Mouse (Mus musculus): ENCODE results near the gene Tigit. TPM values are rescaled to one million over a fixed set of nuclear protein-coding genes. Genes with fewer than 3 reads are reported as not detected.
A peak's percentile ranks its signal among the peaks of the same experiment; 100 is the strongest.

Gene Tigit
- polyA plus RNA-seq, 1 experiment from 2014 or later, result not detected

- Histone ChIP-seq H3K4me3 (no peak overlapping the region), H3K36me3 (peaks cover 9% of the 10 kb centered on the region; the same call in 1 of the 2 replicates)
- WGBS, result 76% methylated on average over 2 of the region's 2 CpGs
These were observed 32.2 kb downstream of the Tigit start for GRCm38 (mm10) chr16:43631758-43632157.

DNA sequence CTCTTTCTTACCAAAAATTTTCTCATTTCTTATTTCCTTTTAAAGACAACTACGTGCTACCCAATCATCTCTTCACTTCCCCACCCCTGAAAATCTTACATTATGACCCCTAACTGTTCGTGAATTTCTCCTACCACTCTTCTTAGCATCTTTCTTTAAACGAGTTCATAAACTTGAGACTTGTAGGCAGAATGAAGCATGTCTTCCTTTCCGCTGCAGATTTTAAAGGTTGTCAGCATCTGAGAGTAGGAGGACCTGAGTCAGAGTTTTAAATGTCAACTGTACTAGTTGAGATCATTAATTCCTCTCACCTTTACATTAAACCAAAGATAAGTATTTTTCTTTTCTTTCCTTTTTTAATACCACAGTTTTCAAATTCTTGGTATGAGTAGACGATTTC, 35.3 kb downstream of the Tigit start:
- H3K9me3 ChIP-seq, result no peaks in the 10 kb centered on the region
- no peak overlapping the region for H3K4me2 ChIP-seq
- H3K4me1 ChIP-seq (replicated peaks), result no peaks in the 10 kb centered on the region
- H3K4me3 ChIP-seq, result no peak overlapping the region
- peaks cover 9% of the 10 kb centered on the region; the same call in 1 of the 2 replicates for H3K36me3 ChIP-seq
- H3K27me3 ChIP-seq, result no peaks in the 10 kb centered on the region
- 93% methylated on average over 5 of the region's 5 CpGs for WGBS
- H3K9ac ChIP-seq, result no peak overlapping the region
- ATAC-seq (ENCODE audit: low FRiP score, low read depth), result no peak
- no peak overlapping the region for H3K27ac ChIP-seq (replicated peaks)

More at GRCm38 (mm10) chr16:43631758-43632157, 32.2 kb downstream of the Tigit start:
- Histone ChIP-seq H3K4me1 (replicated peaks) (no peaks in the 10 kb centered on the region), H3K9me3 (no peaks in the 10 kb centered on the region), H3K4me2 (no peak overlapping the region), H3K9ac (no peak overlapping the region), H3K27ac (replicated peaks) (no peak overlapping the region), H3K27me3 (no peaks in the 10 kb centered on the region)
- no peak for ATAC-seq (ENCODE audit: low FRiP score, low read depth)

GRCm38 (mm10) chr16:43625956-43626355, 38.0 kb downstream of the Tigit start:
- H3K9ac ChIP-seq, result no peak overlapping the region
- no peak overlapping the region for H3K4me2 ChIP-seq
- ATAC-seq (ENCODE audit: low FRiP score, low read depth), result no peak
- H3K36me3 ChIP-seq, result 0 out of 2 replicates have a peak, but pooled peaks cover 9% of the 10 kb centered on the region
- H3K9me3 ChIP-seq, result no peaks in the 10 kb centered on the region
- H3K27me3 ChIP-seq, result no peaks in the 10 kb centered on the region
- WGBS, result 93% methylated on average over 5 of the region's 5 CpGs
- no peak overlapping the region for H3K4me3 ChIP-seq
- H3K27ac ChIP-seq (replicated peaks), result no peak overlapping the region
- H3K4me1 ChIP-seq (replicated peaks), result no peaks in the 10 kb centered on the region

GRCm38 (mm10) chr16:43625289-43625688, 38.7 kb downstream of the Tigit start:
- no peak overlapping the region for H3K4me2 ChIP-seq
- H3K27ac ChIP-seq (replicated peaks), result no peak overlapping the region
- no peak for ATAC-seq (ENCODE audit: low FRiP score, low read depth)
- no peak overlapping the region for H3K4me3 ChIP-seq
- H3K27me3 ChIP-seq, result no peaks in the 10 kb centered on the region
- no peaks in the 10 kb centered on the region for H3K9me3 ChIP-seq
- 0 out of 2 replicates have a peak, but pooled peaks cover 9% of the 10 kb centered on the region for H3K36me3 ChIP-seq
- WGBS, result 73% methylated on average over 2 of the region's 2 CpGs
- no peaks in the 10 kb centered on the region; the same call in 1 of the 2 replicates for H3K4me1 ChIP-seq (replicated peaks)
- no peak overlapping the region for H3K9ac ChIP-seq

DNA sequence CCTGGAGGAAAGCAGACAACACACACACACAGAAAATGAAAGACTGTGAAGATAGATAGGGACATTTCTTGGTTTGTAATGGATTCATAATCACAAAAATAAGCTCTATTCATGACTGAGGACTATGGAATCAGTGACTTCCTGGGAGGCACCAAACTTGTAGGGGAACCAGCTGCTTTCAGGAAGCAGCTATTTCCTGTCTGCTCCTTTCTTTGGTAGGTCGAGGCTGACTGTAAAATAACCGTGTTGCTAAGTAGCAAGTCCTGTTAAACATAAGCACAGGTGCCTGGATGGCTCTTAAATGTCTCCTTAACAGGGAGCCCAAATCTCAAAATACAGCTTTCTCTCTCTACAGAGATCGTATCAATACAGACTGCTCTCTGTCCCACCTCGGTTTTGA, 39.1 kb downstream of the Tigit start:
- peak overlapping the region; percentile 23; the same call in 1 of the 2 replicates for H3K27ac ChIP-seq (replicated peaks)
- no peak overlapping the region for H3K4me2 ChIP-seq

GRCm38 (mm10) chr16:43623315-43624000, 40.5 kb downstream of the Tigit start:
- WGBS, result 35% methylated on average over 5 of the region's 5 CpGs
- no peak overlapping the region for H3K9ac ChIP-seq
- no peak overlapping the region for H3K4me3 ChIP-seq
- H3K36me3 ChIP-seq, result 0 out of 2 replicates have a peak, but pooled peaks cover 6% of the 10 kb centered on the region
- H3K9me3 ChIP-seq, result no peaks in the 10 kb centered on the region
- no peaks in the 10 kb centered on the region; the same call in 1 of the 2 replicates for H3K4me1 ChIP-seq (replicated peaks)
- ATAC-seq (ENCODE audit: low FRiP score, low read depth), result peak; percentile 87
- no peaks in the 10 kb centered on the region for H3K27me3 ChIP-seq
- H3K4me2 ChIP-seq, result no peak overlapping the region
- peak overlapping the region; percentile 65 for H3K27ac ChIP-seq (replicated peaks)

More for the DNA sequence above, 39.1 kb downstream of the Tigit start:
- WGBS, result 81% methylated on average over 4 of the region's 4 CpGs
- H3K4me1 ChIP-seq (replicated peaks), result no peaks in the 10 kb centered on the region; the same call in 1 of the 2 replicates
- H3K9me3 ChIP-seq, result no peaks in the 10 kb centered on the region
- H3K36me3 ChIP-seq, result 0 out of 2 replicates have a peak, but pooled peaks cover 8% of the 10 kb centered on the region
- no peak for ATAC-seq (ENCODE audit: low FRiP score, low read depth)
- no peaks in the 10 kb centered on the region for H3K27me3 ChIP-seq
- no peak overlapping the region for H3K4me3 ChIP-seq
- no peak overlapping the region for H3K9ac ChIP-seq

DNA sequence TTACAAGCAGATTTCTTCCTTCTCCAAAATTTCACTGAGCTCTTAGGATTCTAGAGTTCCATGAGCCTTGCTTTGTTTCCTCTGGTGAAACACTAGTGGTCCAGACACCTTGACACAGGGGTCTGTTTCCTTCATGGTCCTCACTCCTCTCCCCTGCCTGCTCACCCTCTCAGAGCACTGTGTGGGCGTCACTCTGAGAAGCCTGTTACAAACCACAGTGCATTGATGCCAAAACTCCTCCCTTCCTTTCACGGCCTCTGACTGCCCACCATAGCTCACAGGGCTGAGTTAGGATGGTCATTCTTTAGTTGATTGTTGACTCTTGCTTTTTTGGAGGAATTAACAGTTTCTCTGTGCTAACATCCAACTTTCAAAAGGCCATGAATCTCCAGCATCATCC, 43.6 kb downstream of the Tigit start:
- no peak overlapping the region for H3K27ac ChIP-seq (replicated peaks)
- ATAC-seq (ENCODE audit: low FRiP score, low read depth), result peak; percentile 42; the same call in 1 of the 2 replicates
- no peaks in the 10 kb centered on the region; the same call in 1 of the 2 replicates for H3K4me1 ChIP-seq (replicated peaks)
- no peak overlapping the region for H3K4me3 ChIP-seq
- no peak overlapping the region for H3K9ac ChIP-seq
- H3K36me3 ChIP-seq, result 0 out of 2 replicates have a peak, but pooled peaks cover 4% of the 10 kb centered on the region
- no peak overlapping the region for H3K4me2 ChIP-seq
- WGBS, result 28% methylated on average over 2 of the region's 2 CpGs
- no peaks in the 10 kb centered on the region for H3K27me3 ChIP-seq
- no peaks in the 10 kb centered on the region for H3K9me3 ChIP-seq

- Histone ChIP-seq H3K27ac (replicated peaks) (no peak overlapping the region; the same call in 1 of the 2 replicates), H3K27me3 (no peaks in the 10 kb centered on the region), H3K9me3 (no peaks in the 10 kb centered on the region), H3K4me2 (no peak overlapping the region), H3K4me3 (no peak overlapping the region), H3K4me1 (replicated peaks) (no peaks in the 10 kb centered on the region; the same call in 1 of the 2 replicates), H3K9ac (no peak overlapping the region), H3K36me3 (0 out of 2 replicates have a peak, but pooled peaks cover 4% of the 10 kb centered on the region)
- no peak for ATAC-seq (ENCODE audit: low FRiP score, low read depth)
- 33% methylated on average over 6 of the region's 6 CpGs for WGBS
These were observed 44.7 kb downstream of the Tigit start for GRCm38 (mm10) chr16:43619277-43619676.

DNA sequence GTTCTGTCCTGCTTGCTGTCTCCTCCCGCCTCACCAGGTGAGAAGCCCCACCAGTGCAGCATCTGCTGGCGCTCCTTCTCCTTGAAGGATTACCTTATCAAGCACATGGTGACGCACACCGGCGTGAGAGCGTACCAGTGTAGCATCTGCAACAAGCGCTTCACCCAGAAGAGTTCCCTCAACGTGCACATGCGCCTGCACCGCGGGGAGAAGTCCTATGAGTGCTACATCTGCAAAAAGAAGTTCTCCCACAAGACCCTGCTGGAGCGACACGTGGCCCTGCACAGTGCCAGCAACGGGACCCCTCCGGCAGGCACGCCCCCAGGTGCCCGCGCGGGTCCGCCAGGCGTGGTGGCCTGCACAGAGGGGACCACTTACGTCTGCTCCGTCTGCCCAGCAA, 45.7 kb downstream of the Tigit start:
- no peak overlapping the region for H3K9ac ChIP-seq
- no peaks in the 10 kb centered on the region for H3K9me3 ChIP-seq
- H3K27me3 ChIP-seq, result no peaks in the 10 kb centered on the region
- no peak for ATAC-seq (ENCODE audit: low FRiP score, low read depth)
- 93% methylated on average over 23 of the region's 23 CpGs for WGBS
- H3K4me1 ChIP-seq (replicated peaks), result no peaks in the 10 kb centered on the region; the same call in 1 of the 2 replicates
- no peak overlapping the region for H3K27ac ChIP-seq (replicated peaks)
- 0 out of 2 replicates have a peak, but pooled peaks cover 4% of the 10 kb centered on the region for H3K36me3 ChIP-seq
- no peak overlapping the region for H3K4me2 ChIP-seq
- H3K4me3 ChIP-seq, result no peak overlapping the region

GRCm38 (mm10) chr16:43617346-43617745, 46.6 kb downstream of the Tigit start:
- Histone ChIP-seq H3K27ac (replicated peaks) (no peak overlapping the region), H3K4me2 (no peak overlapping the region), H3K4me3 (no peak overlapping the region), H3K4me1 (replicated peaks) (no peaks in the 10 kb centered on the region; the same call in 1 of the 2 replicates), H3K9me3 (no peaks in the 10 kb centered on the region), H3K9ac (no peak overlapping the region), H3K36me3 (0 out of 2 replicates have a peak, but pooled peaks cover 7% of the 10 kb centered on the region), H3K27me3 (no peaks in the 10 kb centered on the region)
- WGBS, result 90% methylated on average over 6 of the region's 6 CpGs
- ATAC-seq (ENCODE audit: low FRiP score, low read depth), result no peak

DNA sequence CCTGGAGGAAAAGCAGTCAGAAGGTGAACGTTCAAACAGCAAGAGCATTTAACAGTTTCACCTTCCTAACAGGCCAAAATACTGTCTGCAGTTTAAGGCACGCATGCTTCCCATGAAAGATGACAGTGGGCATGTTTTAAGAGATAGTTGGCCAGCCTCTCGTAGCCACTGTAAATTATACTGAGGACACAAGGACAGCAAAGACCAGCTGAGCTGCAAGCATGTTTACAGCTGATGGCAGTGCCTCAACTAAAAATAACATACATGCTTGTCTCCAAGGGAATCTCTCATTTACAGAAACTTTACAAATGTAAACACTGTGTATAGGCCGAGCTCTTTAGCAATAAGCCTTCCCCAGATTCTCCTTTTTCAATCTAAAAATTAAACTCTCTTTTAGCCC, 47.6 kb downstream of the Tigit start:
- Histone ChIP-seq H3K36me3 (peaks cover 9% of the 10 kb centered on the region; the same call in 1 of the 2 replicates), H3K4me2 (no peak overlapping the region), H3K4me1 (replicated peaks) (no peaks in the 10 kb centered on the region; the same call in 1 of the 2 replicates), H3K27me3 (no peaks in the 10 kb centered on the region), H3K27ac (replicated peaks) (no peak overlapping the region), H3K9me3 (no peaks in the 10 kb centered on the region), H3K9ac (no peak overlapping the region), H3K4me3 (no peak overlapping the region)
- no peak for ATAC-seq (ENCODE audit: low FRiP score, low read depth)
- WGBS, result 70% methylated on average over 4 of the region's 4 CpGs

DNA sequence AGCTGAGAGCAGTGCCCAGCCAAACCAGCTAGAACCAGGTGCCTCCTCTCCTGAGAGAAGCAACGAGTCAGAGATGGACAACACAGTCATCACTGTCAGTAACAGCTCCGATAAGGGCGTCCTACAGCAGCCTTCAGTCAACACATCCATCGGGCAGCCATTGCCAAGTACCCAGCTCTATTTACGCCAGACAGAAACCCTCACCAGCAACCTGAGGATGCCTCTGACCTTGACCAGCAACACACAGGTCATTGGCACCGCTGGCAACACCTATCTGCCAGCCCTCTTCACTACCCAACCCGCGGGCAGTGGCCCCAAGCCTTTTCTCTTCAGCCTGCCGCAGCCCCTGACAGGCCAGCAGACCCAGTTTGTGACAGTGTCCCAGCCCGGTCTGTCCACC, 53.6 kb downstream of the Tigit start:
- no peak for ATAC-seq (ENCODE audit: low FRiP score, low read depth)
- Histone ChIP-seq H3K9ac (no peak overlapping the region), H3K27ac (replicated peaks) (no peak overlapping the region), H3K4me3 (no peak overlapping the region), H3K36me3 (peaks cover 34% of the 10 kb centered on the region), H3K4me1 (replicated peaks) (no peaks in the 10 kb centered on the region), H3K27me3 (no peaks in the 10 kb centered on the region), H3K9me3 (no peaks in the 10 kb centered on the region), H3K4me2 (no peak overlapping the region)
- 93% methylated on average over 10 of the region's 10 CpGs for WGBS
